Mouse (Mus musculus): ENCODE data around the gene Cic.

- no peak for TF ChIP-seq FLI1 (IDR thresholded peaks at IDR 0.05; ENCODE audit: low read length)
- TF ChIP-seq GATA1 (IDR thresholded peaks at IDR 0.05; ENCODE audit: borderline replicate concordance, low read length) = no peak
These were observed 28.5 kb upstream of the Cic start for GRCm38 (mm10) chr7:25238829-25239623.
